Mouse (Mus musculus): Measurements from ENCODE around the gene Trib3. TPM values are rescaled to one million over a fixed set of nuclear protein-coding genes. Genes with fewer than 3 reads are reported as not detected.

Trib3 gene
- polyA plus RNA-seq (2015; fragmentation: Nextera tagmentation; extraction: Ambion mirVana): 0.82 and 0.89 TPM in 2 replicates

- peak within 1 kb of the TSS; percentile 85 for H3K4me2 ChIP-seq (replicated peaks)
- H3K4me1 ChIP-seq (replicated peaks): peaks cover 17% of the 10 kb centered on the region
- H3K27me3 ChIP-seq: peaks cover 12% of the 10 kb centered on the region
- H3K9ac ChIP-seq (replicated peaks): peak within 1 kb of the TSS; percentile 68
- H3K36me3 ChIP-seq: no peaks in the 10 kb centered on the region
- peak within 1 kb of the TSS; percentile 55 for H3K4me3 ChIP-seq (replicated peaks)
- ATAC-seq: peak; percentile 84
- H3K9me3 ChIP-seq: no peaks in the 10 kb centered on the region
- peak within 1 kb of the TSS; percentile 53; the same call in 1 of the 2 replicates for H3K27ac ChIP-seq
- WGBS: under 1% methylated on average over 52 of the region's 52 CpGs
Observed at GRCm38 (mm10) chr2:152343329-152344213, at the start of gene Trib3. Gene Trib3 (minus strand): TSS chr2:152344032.

GRCm38 (mm10) chr2:152393225-152394017 lies 49.6 kb upstream of the Trib3 start:
- H3K4me3 ChIP-seq (replicated peaks): peak overlapping the region; percentile 91
- H3K27ac ChIP-seq: peak overlapping the region; percentile 25; the same call in 1 of the 2 replicates
- ATAC-seq: no peak
- H3K9ac ChIP-seq (replicated peaks): 0 out of 2 replicates have a peak overlapping the region, but pooled peaks have one; percentile 98
- WGBS: 46% methylated on average over 9 of the region's 9 CpGs
- peaks cover 34% of the 10 kb centered on the region for H3K4me1 ChIP-seq (replicated peaks)
- H3K27me3 ChIP-seq: no peaks in the 10 kb centered on the region
- no peaks in the 10 kb centered on the region for H3K9me3 ChIP-seq
- H3K36me3 ChIP-seq: peaks cover 4% of the 10 kb centered on the region; the same call in 1 of the 2 replicates
- peak overlapping the region; percentile 74 for H3K4me2 ChIP-seq (replicated peaks)

DNA sequence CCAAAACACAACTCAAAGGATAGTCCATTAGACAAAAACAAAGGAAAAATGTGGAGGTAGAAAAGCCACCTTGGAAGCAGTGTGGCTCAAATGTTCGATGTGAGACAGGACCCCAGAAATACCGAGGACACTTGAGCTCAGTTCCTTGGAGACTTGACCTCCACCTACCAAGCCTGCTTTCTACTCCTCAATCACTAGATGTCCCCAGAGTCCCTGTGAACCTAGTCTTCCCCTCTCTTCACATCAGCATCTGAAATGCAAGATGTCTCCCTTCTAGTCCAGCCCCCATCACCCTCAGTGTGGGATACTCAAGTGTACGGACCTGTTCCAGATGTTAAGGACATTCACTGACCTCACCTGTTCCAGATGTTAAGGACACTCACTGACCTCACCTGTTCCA lies 49.0 kb upstream of the Trib3 start:
- WGBS: 7% methylated on average over 3 of the region's 3 CpGs
- no peak overlapping the region for H3K9ac ChIP-seq (replicated peaks)
- no peaks in the 10 kb centered on the region for H3K27me3 ChIP-seq
- H3K4me2 ChIP-seq (replicated peaks): peak overlapping the region; percentile 74; the same call in 1 of the 2 replicates
- peak overlapping the region; percentile 11; the same call in 1 of the 2 replicates for H3K27ac ChIP-seq
- H3K4me3 ChIP-seq (replicated peaks): peak overlapping the region; percentile 91; the same call in 1 of the 2 replicates
- H3K9me3 ChIP-seq: no peaks in the 10 kb centered on the region
- no peak for ATAC-seq
- peaks cover 4% of the 10 kb centered on the region; the same call in 1 of the 2 replicates for H3K36me3 ChIP-seq
- H3K4me1 ChIP-seq (replicated peaks): peaks cover 34% of the 10 kb centered on the region

- no peak overlapping the region for H3K27ac ChIP-seq
- no peaks in the 10 kb centered on the region for H3K4me1 ChIP-seq (replicated peaks)
- H3K9ac ChIP-seq (replicated peaks): no peak overlapping the region
- H3K36me3 ChIP-seq: no peaks in the 10 kb centered on the region
- no peaks in the 10 kb centered on the region for H3K9me3 ChIP-seq
- H3K4me2 ChIP-seq (replicated peaks): no peak overlapping the region
- whole genome bisulfite sequencing: 88% methylated on average over 4 of the region's 4 CpGs
- no peak for ATAC-seq
- H3K27me3 ChIP-seq: no peaks in the 10 kb centered on the region
- H3K4me3 ChIP-seq (replicated peaks): no peak overlapping the region
Observed at GRCm38 (mm10) chr2:152384191-152384590, 40.4 kb upstream of the Trib3 start.

- Histone ChIP-seq H3K9me3 (no peaks in the 10 kb centered on the region), H3K9ac (replicated peaks) (peak within 1 kb of the TSS; percentile 55), H3K27ac (peak within 1 kb of the TSS; percentile 94), H3K4me2 (replicated peaks) (peak within 1 kb of the TSS; percentile 56), H3K4me1 (replicated peaks) (peaks cover 31% of the 10 kb centered on the region), H3K4me3 (replicated peaks) (peak within 1 kb of the TSS; percentile 35), H3K36me3 (no peaks in the 10 kb centered on the region), H3K27me3 (no peaks in the 10 kb centered on the region; the same call in 1 of the 2 replicates)
- WGBS: 1% methylated on average over 16 of the region's 16 CpGs
- ATAC-seq: peak; percentile 85
Observed at GRCm38 (mm10) chr2:152376345-152376741, 32.5 kb upstream of the Trib3 start, which contains the start of gene Nrsn2. Gene Nrsn2 (minus strand): TSS chr2:152376638.

- ATAC-seq: peak; percentile 92
- Histone ChIP-seq H3K4me3 (replicated peaks) (peak overlapping the region; percentile 35), H3K4me2 (replicated peaks) (peak overlapping the region; percentile 56), H3K27ac (peak overlapping the region; percentile 94), H3K9me3 (no peaks in the 10 kb centered on the region), H3K4me1 (replicated peaks) (peaks cover 31% of the 10 kb centered on the region), H3K36me3 (no peaks in the 10 kb centered on the region), H3K9ac (replicated peaks) (peak overlapping the region; percentile 55), H3K27me3 (no peaks in the 10 kb centered on the region; the same call in 1 of the 2 replicates)
- 1% methylated on average over 21 of the region's 21 CpGs for WGBS
Observed at GRCm38 (mm10) chr2:152375652-152376344, 32.0 kb upstream of the Trib3 start.

DNA sequence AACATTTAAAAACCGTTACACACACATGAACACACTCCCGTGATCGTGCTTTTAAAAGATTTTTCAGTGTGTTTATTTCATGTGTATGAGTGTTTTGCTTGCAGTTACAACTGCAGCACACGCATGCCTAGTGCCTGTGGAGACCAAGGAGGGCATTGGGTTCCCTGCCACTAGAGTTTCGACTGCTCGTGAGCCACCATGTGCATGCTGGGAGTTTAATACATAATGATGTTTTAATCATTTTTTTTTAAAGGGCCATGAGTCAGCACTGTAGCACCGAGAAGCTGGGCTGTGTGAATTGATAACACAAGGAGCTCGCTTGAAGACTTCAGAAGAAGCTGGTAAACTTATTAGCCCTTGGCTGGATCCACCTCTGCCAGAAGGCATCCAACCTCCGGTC lies 29.7 kb upstream of the Trib3 start:
- Histone ChIP-seq H3K4me3 (replicated peaks) (no peak overlapping the region), H3K4me2 (replicated peaks) (no peak overlapping the region)

DNA sequence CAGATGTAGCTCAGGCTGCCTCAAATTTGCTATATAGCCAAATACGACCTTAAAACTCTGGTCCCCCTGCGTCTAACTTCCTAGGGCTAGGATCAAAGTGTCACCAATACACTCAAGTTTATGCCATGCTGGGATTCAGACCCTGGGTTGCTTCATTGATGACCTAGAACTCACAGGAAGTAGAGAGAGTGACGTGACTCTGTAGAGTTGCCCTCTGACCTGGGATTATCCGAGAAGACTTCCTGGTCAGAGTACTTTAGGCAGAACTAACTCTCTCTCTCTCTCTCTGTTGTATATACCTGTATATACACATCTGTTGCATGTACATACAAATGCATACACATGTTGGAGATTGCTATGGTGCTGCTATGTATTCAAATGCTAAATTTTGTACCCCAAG lies 28.8 kb upstream of the Trib3 start:
- Histone ChIP-seq H3K27ac (no peak overlapping the region), H3K4me1 (replicated peaks) (peaks cover 31% of the 10 kb centered on the region), H3K36me3 (no peaks in the 10 kb centered on the region), H3K9me3 (no peaks in the 10 kb centered on the region), H3K4me3 (replicated peaks) (no peak overlapping the region), H3K27me3 (no peaks in the 10 kb centered on the region; the same call in 1 of the 2 replicates), H3K4me2 (replicated peaks) (no peak overlapping the region), H3K9ac (replicated peaks) (no peak overlapping the region)
- ATAC-seq: no peak
- 73% methylated on average over 4 of the region's 4 CpGs for WGBS

More for the DNA sequence above, 29.7 kb upstream of the Trib3 start:
- Histone ChIP-seq H3K9me3 (no peaks in the 10 kb centered on the region), H3K27ac (no peak overlapping the region), H3K4me1 (replicated peaks) (peaks cover 31% of the 10 kb centered on the region), H3K36me3 (no peaks in the 10 kb centered on the region), H3K27me3 (no peaks in the 10 kb centered on the region; the same call in 1 of the 2 replicates), H3K9ac (replicated peaks) (no peak overlapping the region)
- 86% methylated on average over 9 of the region's 9 CpGs for WGBS
- ATAC-seq: no peak

GRCm38 (mm10) chr2:152372104-152372503 lies 28.3 kb upstream of the Trib3 start:
- H3K4me1 ChIP-seq (replicated peaks): peaks cover 31% of the 10 kb centered on the region
- H3K27me3 ChIP-seq: peaks cover 2% of the 10 kb centered on the region; the same call in 1 of the 2 replicates
- H3K27ac ChIP-seq: no peak overlapping the region
- H3K4me2 ChIP-seq (replicated peaks): no peak overlapping the region
- no peak for ATAC-seq
- no peak overlapping the region for H3K4me3 ChIP-seq (replicated peaks)
- H3K9me3 ChIP-seq: no peaks in the 10 kb centered on the region
- H3K9ac ChIP-seq (replicated peaks): no peak overlapping the region
- WGBS: 83% methylated on average over 7 of the region's 7 CpGs
- no peaks in the 10 kb centered on the region for H3K36me3 ChIP-seq

GRCm38 (mm10) chr2:152368532-152369140 lies 24.8 kb upstream of the Trib3 start:
- Histone ChIP-seq H3K4me1 (replicated peaks) (peaks cover 4% of the 10 kb centered on the region; the same call in 1 of the 2 replicates), H3K36me3 (no peaks in the 10 kb centered on the region), H3K4me3 (replicated peaks) (no peak overlapping the region), H3K9ac (replicated peaks) (no peak overlapping the region), H3K27ac (no peak overlapping the region), H3K4me2 (replicated peaks) (peak overlapping the region; percentile 17; the same call in 1 of the 2 replicates), H3K9me3 (no peaks in the 10 kb centered on the region), H3K27me3 (peaks cover 4% of the 10 kb centered on the region; the same call in 1 of the 2 replicates)
- ATAC-seq: peak; percentile 47; the same call in 1 of the 2 replicates
- WGBS: 30% methylated on average over 14 of the region's 14 CpGs

DNA sequence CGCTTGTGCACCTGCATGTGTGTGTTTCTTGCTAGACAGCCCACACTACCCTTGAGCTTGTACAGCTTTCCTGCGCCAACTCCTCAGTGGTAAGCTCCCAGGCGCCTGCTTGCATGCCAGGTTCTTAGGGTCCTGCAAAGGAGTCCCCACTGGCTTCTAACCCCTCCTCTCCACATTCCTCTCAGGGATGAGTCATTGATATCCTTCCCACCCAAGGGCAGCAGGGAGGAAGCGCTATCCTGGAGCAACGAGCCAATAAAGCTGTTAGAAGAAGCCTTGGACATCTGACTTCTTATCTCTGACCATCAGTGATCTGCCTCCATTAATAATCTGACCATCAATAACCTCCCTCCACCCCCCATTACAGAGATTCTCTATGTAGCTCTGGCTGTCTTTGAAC lies 24.1 kb upstream of the Trib3 start:
- Histone ChIP-seq H3K9ac (replicated peaks) (no peak overlapping the region), H3K27me3 (peaks cover 4% of the 10 kb centered on the region; the same call in 1 of the 2 replicates), H3K9me3 (no peaks in the 10 kb centered on the region), H3K4me1 (replicated peaks) (peaks cover 6% of the 10 kb centered on the region; the same call in 1 of the 2 replicates), H3K4me3 (replicated peaks) (no peak overlapping the region), H3K36me3 (no peaks in the 10 kb centered on the region), H3K4me2 (replicated peaks) (no peak overlapping the region), H3K27ac (no peak overlapping the region)
- no peak for ATAC-seq
- WGBS: 82% methylated on average over 5 of the region's 5 CpGs

Data from midbrain, embryonic 13.5 days (tissue).